Mouse (Mus musculus) stomach, embryonic 16.5 days (tissue): ENCODE results near the gene Ptpn13. TPM values are rescaled to one million over a fixed set of nuclear protein-coding genes. Genes with fewer than 3 reads are reported as not detected.
A peak's percentile ranks its signal among the peaks of the same experiment; 100 is the strongest.

ENCODE experiments used
- ATAC-seq: fragments of 200-750 bp; cut with Nextera tagmentation; 2 replicates; pipeline ENCODE4 v1.8.0; 2017; ENCODE audit warnings: moderate number of reproducible peaks, moderate TSS enrichment; ENCODE audit not compliant: insufficient read depth, low FRiP score
- H3K27ac ChIP-seq: fragments of 300-500 bp; sonication (generic); 2 replicates; pipeline ENCODE4 v1.5.1; 2014; ENCODE audit warnings: low read length
- H3K27me3 ChIP-seq: fragments of 300-500 bp; sonication (generic); 2 replicates; pipeline ENCODE4 v1.6.1; 2014; ENCODE audit warnings: low read length, control low read depth, mixed read lengths; ENCODE audit not compliant: control insufficient read depth, insufficient read depth
- H3K36me3 ChIP-seq: fragments of 300-500 bp; sonication (generic); 2 replicates; pipeline ENCODE4 v1.6.1; 2014; ENCODE audit warnings: low read length; ENCODE audit not compliant: control insufficient read depth, insufficient read depth
- H3K4me1 ChIP-seq: fragments of 300-500 bp; sonication (generic); 2 replicates; pipeline ENCODE4 v1.6.1; 2014; ENCODE audit warnings: low read length, control low read depth, mixed read lengths; ENCODE audit not compliant: control insufficient read depth, insufficient read depth
- H3K4me2 ChIP-seq: fragments of 300-500 bp; sonication (generic); 2 replicates; pipeline ENCODE4 v1.6.1; 2014; ENCODE audit warnings: low read depth, low read length, mixed read lengths
- H3K4me3 ChIP-seq: fragments of 300-500 bp; sonication (generic); replicated peaks from 2 replicates; pipeline ENCODE4 v1.5.1; 2014; ENCODE audit warnings: mild to moderate bottlenecking, low read length
- H3K9ac ChIP-seq: fragments of 300-500 bp; sonication (generic); 2 replicates; pipeline ENCODE4 v1.6.1; 2014; ENCODE audit warnings: low read length
- H3K9me3 ChIP-seq: fragments of 300-500 bp; sonication (generic); replicated peaks from 2 replicates; pipeline ENCODE4 v1.6.1; 2016; ENCODE audit warnings: low read length, control low read depth; ENCODE audit not compliant: control insufficient read depth
- WGBS: fragments of 180-500 bp; shearing (Covaris S2); extraction: QIAGEN DNeasy Blood & Tissue Kit; methylation state at CpG from one replicate; pipeline ENCODE4 v1.1.7; 2014; 5-methylcytosine and 5-hydroxymethylcytosine counted together
- polyA plus RNA-seq: library from polyadenylated mRNA; unstranded; fragments of >200 nt; fragmentation: Nextera tagmentation; extraction: Ambion mirVana; gene quantifications from 2 replicates; pipeline ENCODE4 v1.2.1, GENCODE M21; 2015

The Ptpn13 gene
- polyA plus RNA-seq, 1 experiment from 2014 or later: 16.8 TPM

- H3K4me3 ChIP-seq: no peak overlapping the region
- no peak overlapping the region for H3K4me2 ChIP-seq
- no peak overlapping the region for H3K27ac ChIP-seq
- H3K9me3 ChIP-seq: no peaks in the 10 kb centered on the region
- no peak for ATAC-seq
- H3K9ac ChIP-seq: no peak overlapping the region
- H3K4me1 ChIP-seq: peaks cover 11% of the 10 kb centered on the region
- WGBS: 67% methylated on average over 9 of the region's 9 CpGs
- H3K36me3 ChIP-seq: no peaks in the 10 kb centered on the region
- H3K27me3 ChIP-seq: no peaks in the 10 kb centered on the region
Measured at GRCm38 (mm10) chr5:103418009-103418408, 7.0 kb upstream of the Ptpn13 start.

- no peak for ATAC-seq
- 65% methylated on average over 3 of the region's 3 CpGs for WGBS
- H3K9me3 ChIP-seq: no peaks in the 10 kb centered on the region
- H3K4me3 ChIP-seq: no peak overlapping the region
- H3K27ac ChIP-seq: peak overlapping the region; percentile 40
- peaks cover 15% of the 10 kb centered on the region for H3K4me1 ChIP-seq
- H3K36me3 ChIP-seq: no peaks in the 10 kb centered on the region
- H3K4me2 ChIP-seq: no peak overlapping the region
- no peaks in the 10 kb centered on the region for H3K27me3 ChIP-seq
- H3K9ac ChIP-seq: no peak overlapping the region
Measured at GRCm38 (mm10) chr5:103418886-103419285, 6.1 kb upstream of the Ptpn13 start.

DNA sequence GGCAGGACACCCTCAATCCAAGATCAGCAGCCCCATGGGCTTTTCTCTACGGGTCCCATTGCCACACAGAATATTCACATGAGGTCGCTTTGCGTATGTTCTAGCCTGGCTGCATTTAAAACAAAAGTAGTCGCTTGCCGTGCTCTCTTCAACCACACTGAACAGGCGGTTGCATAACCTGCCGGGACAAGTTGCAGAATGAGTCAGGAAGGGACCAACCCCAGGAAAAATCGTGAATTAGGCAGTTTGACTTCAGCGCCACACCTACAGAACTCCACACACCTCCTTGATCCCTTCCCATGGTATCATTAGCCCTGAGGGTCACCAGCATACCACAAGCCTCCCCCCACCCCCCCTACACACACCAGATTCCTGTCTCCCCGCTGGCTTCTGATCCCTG lies 4.4 kb upstream of the Ptpn13 start:
- Histone ChIP-seq H3K27me3 (no peaks in the 10 kb centered on the region), H3K4me2 (peak overlapping the region; percentile 22; the same call in 1 of the 2 replicates), H3K36me3 (no peaks in the 10 kb centered on the region), H3K9me3 (no peaks in the 10 kb centered on the region), H3K4me3 (no peak overlapping the region), H3K4me1 (peaks cover 20% of the 10 kb centered on the region), H3K27ac (peak overlapping the region; percentile 93), H3K9ac (peak overlapping the region; percentile 47; the same call in 1 of the 2 replicates)
- no peak for ATAC-seq
- 44% methylated on average over 10 of the region's 10 CpGs for WGBS

- Histone ChIP-seq H3K4me1 (peaks cover 20% of the 10 kb centered on the region), H3K9me3 (no peaks in the 10 kb centered on the region), H3K27me3 (no peaks in the 10 kb centered on the region), H3K36me3 (no peaks in the 10 kb centered on the region), H3K4me2 (no peak overlapping the region), H3K27ac (no peak overlapping the region), H3K4me3 (no peak overlapping the region), H3K9ac (no peak overlapping the region)
- WGBS: 78% methylated on average over 6 of the region's 6 CpGs
- no peak for ATAC-seq
Measured at GRCm38 (mm10) chr5:103422609-103423008, 2.4 kb upstream of the Ptpn13 start.

GRCm38 (mm10) chr5:103423305-103423926 lies 1.6 kb upstream of the Ptpn13 start:
- Histone ChIP-seq H3K4me1 (peaks cover 20% of the 10 kb centered on the region), H3K36me3 (no peaks in the 10 kb centered on the region), H3K9ac (peak overlapping the region; percentile 46; the same call in 1 of the 2 replicates), H3K27me3 (no peaks in the 10 kb centered on the region), H3K4me3 (0 out of 2 replicates have a peak overlapping the region, but pooled peaks have one; percentile 7), H3K27ac (peak overlapping the region; percentile 95), H3K4me2 (peak overlapping the region; percentile 91), H3K9me3 (no peaks in the 10 kb centered on the region)
- 29% methylated on average over 6 of the region's 6 CpGs for WGBS
- ATAC-seq: no peak

- H3K27ac ChIP-seq: peak overlapping the region; percentile 95
- H3K4me3 ChIP-seq: peak overlapping the region; percentile 87
- no peaks in the 10 kb centered on the region for H3K9me3 ChIP-seq
- H3K4me1 ChIP-seq: peaks cover 18% of the 10 kb centered on the region
- no peaks in the 10 kb centered on the region for H3K27me3 ChIP-seq
- 26% methylated on average over 5 of the region's 5 CpGs for WGBS
- ATAC-seq: no peak
- no peaks in the 10 kb centered on the region for H3K36me3 ChIP-seq
- peak overlapping the region; percentile 46; the same call in 1 of the 2 replicates for H3K9ac ChIP-seq
- H3K4me2 ChIP-seq: peak overlapping the region; percentile 91
Measured at GRCm38 (mm10) chr5:103423927-103424315, 1.1 kb upstream of the Ptpn13 start.

DNA sequence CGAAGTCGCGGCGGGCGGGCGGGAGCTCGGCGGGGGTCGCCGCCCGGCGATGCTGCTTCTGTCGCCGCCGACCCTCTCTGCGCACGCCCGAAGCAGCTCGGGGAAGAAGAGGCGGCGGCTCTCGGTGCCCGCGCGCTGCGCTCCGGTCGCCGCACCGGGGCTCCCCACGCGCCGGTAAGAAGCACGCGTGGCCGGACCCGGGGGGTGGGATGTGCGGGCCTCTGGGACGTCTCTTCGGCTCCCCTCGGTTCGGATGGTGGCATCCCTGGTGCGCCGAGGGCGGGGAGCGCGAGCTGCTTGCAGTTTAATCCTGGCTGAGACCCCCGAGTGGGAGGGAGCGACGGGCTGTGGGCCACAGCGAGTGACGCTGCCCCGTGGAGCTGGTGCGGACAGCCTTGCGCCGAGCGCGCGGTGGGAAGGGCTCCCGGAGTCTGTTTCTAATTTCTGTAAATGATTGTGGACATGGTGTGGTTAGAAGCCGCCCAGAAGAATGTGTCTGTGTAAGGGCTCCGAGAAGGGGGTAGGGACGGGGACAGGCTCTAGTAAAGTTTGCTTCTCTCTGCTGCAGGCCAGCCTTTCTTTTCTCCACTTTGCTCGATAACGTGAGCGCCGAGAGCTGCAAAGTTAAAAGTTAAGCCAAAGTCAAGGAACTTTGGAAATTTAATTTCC lies 505 bp downstream of the Ptpn13 start:
- Histone ChIP-seq H3K4me1 (peaks cover 15% of the 10 kb centered on the region), H3K36me3 (no peaks in the 10 kb centered on the region), H3K27me3 (no peaks in the 10 kb centered on the region), H3K9me3 (no peaks in the 10 kb centered on the region), H3K9ac (peak overlapping the region; percentile 92), H3K4me2 (peak overlapping the region; percentile 91), H3K27ac (peak overlapping the region; percentile 82), H3K4me3 (peak overlapping the region; percentile 87)
- ATAC-seq: peak; percentile 15; the same call in 1 of the 2 replicates
- whole genome bisulfite sequencing: under 1% methylated on average over 66 of the region's 67 CpGs

DNA sequence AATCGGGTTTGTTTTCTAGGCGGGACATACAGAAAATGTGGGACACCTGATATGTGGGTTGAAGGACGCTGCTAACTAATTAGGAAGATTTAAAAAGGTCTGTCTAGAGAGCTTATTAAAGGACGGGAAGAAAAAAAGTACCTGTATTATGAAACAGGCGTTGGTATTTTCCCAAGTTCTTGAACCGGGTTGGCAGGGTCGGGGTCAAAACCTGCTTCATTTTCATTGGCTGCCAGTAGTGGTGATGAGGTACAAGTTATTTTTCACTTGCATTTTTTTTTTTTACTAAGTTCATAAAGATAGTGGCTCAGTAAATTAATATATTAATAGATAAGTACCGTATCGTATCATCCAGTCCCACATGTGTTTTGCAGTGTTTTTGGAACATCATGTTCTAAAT lies 1.3 kb downstream of the Ptpn13 start:
- peak overlapping the region; percentile 82 for H3K27ac ChIP-seq
- ATAC-seq: no peak
- H3K9ac ChIP-seq: peak overlapping the region; percentile 92
- no peaks in the 10 kb centered on the region for H3K27me3 ChIP-seq
- WGBS: 14% methylated on average over 9 of the region's 9 CpGs
- no peaks in the 10 kb centered on the region for H3K36me3 ChIP-seq
- peak overlapping the region; percentile 87 for H3K4me3 ChIP-seq
- H3K9me3 ChIP-seq: no peaks in the 10 kb centered on the region
- H3K4me2 ChIP-seq: peak overlapping the region; percentile 91
- peaks cover 15% of the 10 kb centered on the region for H3K4me1 ChIP-seq

GRCm38 (mm10) chr5:103430986-103431385 lies 6.0 kb downstream of the Ptpn13 start:
- Histone ChIP-seq H3K4me1 (peaks cover 11% of the 10 kb centered on the region), H3K36me3 (no peaks in the 10 kb centered on the region), H3K4me3 (no peak overlapping the region), H3K27ac (no peak overlapping the region), H3K9ac (no peak overlapping the region), H3K27me3 (no peaks in the 10 kb centered on the region), H3K4me2 (no peak overlapping the region), H3K9me3 (no peaks in the 10 kb centered on the region)
- no peak for ATAC-seq
- 64% methylated on average over 3 of the region's 3 CpGs for WGBS
